Comparison of ENCODE assay signal across 16 mouse cellular contexts in genomic region chr6:21692861-21693350, GRCm38 (mm10).
DNase-seq lines count a peak whose midpoint lies in the region; ATAC-seq and TF ChIP-seq lines count a peak whose summit lies in the region.
"Had no signal": no experiment of that assay in that cellular context is flagged by ENCODE, and none has a peak within 500 bp of the region (broad histone marks: within the 10 kb centered on the region; RNA-seq: fewer than 3 reads in every experiment).

No protein-coding gene starts in this region.

- H3K4me3 ChIP-seq in forebrain, embryonic 13.5 days: no peak overlapping the region
- H3K4me3 ChIP-seq in forebrain, embryonic 11.5 days (ENCODE audit: low read depth, low read length): no peak overlapping the region
- no peak overlapping the region for H3K4me3 ChIP-seq in forebrain, embryonic 15.5 days
- no peak overlapping the region for H3K4me3 ChIP-seq in hindbrain, embryonic 14.5 days (replicated peaks; ENCODE audit: low read length)
- H3K4me3 ChIP-seq: embryonic facial prominence, embryonic 10.5 days; embryonic facial prominence, embryonic 12.5 days had no signal

- no peak for TF ChIP-seq POLR2A in brain, embryonic 14.5 days (IDR thresholded peaks at IDR 0.05; ENCODE audit: borderline replicate concordance, extremely low read depth, insufficient read depth, insufficient read length, poor library complexity, severe bottlenecking)

- H3K4me2 ChIP-seq in forebrain, embryonic 13.5 days: no peak overlapping the region
- H3K4me2 ChIP-seq in forebrain, embryonic 11.5 days (ENCODE audit: low read depth, low read length, severe bottlenecking): no peak overlapping the region
- H3K4me2 ChIP-seq in forebrain, embryonic 15.5 days (replicated peaks): no peak overlapping the region
- H3K4me2 ChIP-seq in hindbrain, embryonic 14.5 days (replicated peaks): no peak overlapping the region
- H3K4me2 ChIP-seq: embryonic facial prominence, embryonic 12.5 days had no signal

- no peaks in the 10 kb centered on the region for H3K9me3 ChIP-seq in forebrain, embryonic 13.5 days (replicated peaks)
- H3K9me3 ChIP-seq in forebrain, embryonic 11.5 days (ENCODE audit: control insufficient read depth, low read length): no peaks in the 10 kb centered on the region
- H3K9me3 ChIP-seq in forebrain, embryonic 15.5 days: no peaks in the 10 kb centered on the region
- H3K9me3 ChIP-seq in hindbrain, embryonic 14.5 days (ENCODE audit: control insufficient read depth, low read length): no peaks in the 10 kb centered on the region
- H3K9me3 ChIP-seq: embryonic facial prominence, embryonic 10.5 days; embryonic facial prominence, embryonic 12.5 days had no signal

- no peak for TF ChIP-seq CTCF in brain, embryonic 14.5 days (IDR thresholded peaks at IDR 0.05; ENCODE audit: borderline replicate concordance, extremely low read depth, insufficient read depth, insufficient read length)

- no peaks in the 10 kb centered on the region for H3K36me3 ChIP-seq in forebrain, embryonic 13.5 days (ENCODE audit: poor library complexity, severe bottlenecking)
- no peaks in the 10 kb centered on the region for H3K36me3 ChIP-seq in forebrain, embryonic 11.5 days (ENCODE audit: control insufficient read depth, insufficient read depth, low read length)
- no peaks in the 10 kb centered on the region for H3K36me3 ChIP-seq in forebrain, embryonic 15.5 days
- no peaks in the 10 kb centered on the region for H3K36me3 ChIP-seq in hindbrain, embryonic 14.5 days (replicated peaks; ENCODE audit: control insufficient read depth, insufficient read depth)
- H3K36me3 ChIP-seq: embryonic facial prominence, embryonic 10.5 days; embryonic facial prominence, embryonic 12.5 days had no signal

- no peak overlapping the region for H3K9ac ChIP-seq in forebrain, embryonic 13.5 days
- no peak overlapping the region for H3K9ac ChIP-seq in forebrain, embryonic 11.5 days (ENCODE audit: low read length)
- H3K9ac ChIP-seq in forebrain, embryonic 15.5 days (replicated peaks): no peak overlapping the region
- H3K9ac ChIP-seq in hindbrain, embryonic 14.5 days: no peak overlapping the region
- H3K9ac ChIP-seq: embryonic facial prominence, embryonic 12.5 days had no signal

- peaks cover 5% of the 10 kb centered on the region; the same call in 1 of the 2 replicates for H3K4me1 ChIP-seq in forebrain, embryonic 13.5 days
- no peaks in the 10 kb centered on the region for H3K4me1 ChIP-seq in forebrain, embryonic 11.5 days (replicated peaks; ENCODE audit: control insufficient read depth, insufficient read depth, low read length)
- H3K4me1 ChIP-seq in forebrain, embryonic 15.5 days: peaks cover 3% of the 10 kb centered on the region; the same call in 1 of the 2 replicates
- H3K4me1 ChIP-seq in hindbrain, embryonic 14.5 days (replicated peaks; ENCODE audit: control insufficient read depth, insufficient read depth, low read length): no peaks in the 10 kb centered on the region
- H3K4me1 ChIP-seq: embryonic facial prominence, embryonic 10.5 days; embryonic facial prominence, embryonic 12.5 days had no signal

- ATAC-seq in forebrain, embryonic 13.5 days: peak; percentile 53; the same call in 1 of the 2 replicates
- no peak for ATAC-seq in forebrain, embryonic 11.5 days (replicated peaks; ENCODE audit: low FRiP score)
- peak; percentile 41; the same call in 1 of the 2 replicates for ATAC-seq in forebrain, embryonic 15.5 days (replicated peaks)
- no peak for ATAC-seq in hindbrain, embryonic 14.5 days (ENCODE audit: low FRiP score)

- H3K27me3 ChIP-seq in forebrain, embryonic 13.5 days: no peaks in the 10 kb centered on the region
- H3K27me3 ChIP-seq in forebrain, embryonic 11.5 days (ENCODE audit: control insufficient read depth, insufficient read depth, low read length): no peaks in the 10 kb centered on the region
- H3K27me3 ChIP-seq in forebrain, embryonic 15.5 days: no peaks in the 10 kb centered on the region
- H3K27me3 ChIP-seq in hindbrain, embryonic 14.5 days (ENCODE audit: control insufficient read depth, insufficient read depth, low read length): no peaks in the 10 kb centered on the region
- H3K27me3 ChIP-seq: embryonic facial prominence, embryonic 12.5 days had no signal

- 36% methylated on average over 3 of the region's 3 CpGs for WGBS in forebrain, embryonic 13.5 days
- 65% methylated on average over 3 of the region's 3 CpGs for WGBS in forebrain, embryonic 11.5 days
- 21% methylated on average over 3 of the region's 3 CpGs for WGBS in forebrain, embryonic 15.5 days
- 74% methylated on average over 3 of the region's 3 CpGs for WGBS in hindbrain, embryonic 14.5 days

- H3K27ac ChIP-seq in forebrain, embryonic 13.5 days: no peak overlapping the region
- no peak overlapping the region for H3K27ac ChIP-seq in forebrain, embryonic 11.5 days (ENCODE audit: low read depth, low read length)
- no peak overlapping the region for H3K27ac ChIP-seq in forebrain, embryonic 15.5 days (replicated peaks)
- H3K27ac ChIP-seq in hindbrain, embryonic 14.5 days: no peak overlapping the region
- H3K27ac ChIP-seq: embryonic facial prominence, embryonic 10.5 days; embryonic facial prominence, embryonic 12.5 days had no signal

- no peak for DNase-seq in forebrain, embryonic 11.5 days (ENCODE audit: low spot score)
- DNase-seq in brain, embryonic 14.5 days (ENCODE audit: low read depth): peak; percentile 75
- no peak for DNase-seq in cerebellum, adult 11-12 months
- no peak for DNase-seq in hindbrain, embryonic 14.5 days (ENCODE audit: low spot score)
- DNase-seq: adrenal gland, adult 2 months; adrenal gland, postnatal 14 days; adrenal gland, postnatal 36 days; cerebellum, adult 11 months; cerebellum, adult 2 months; cerebellum, adult 9-10 months; cerebellum, postnatal 10 days; cerebellum, postnatal 25 days had no signal

Comparison
In these comparisons a context has a peak if more than half of its experiments do, and no peak if none do; other contexts are left out.
1. ATAC-seq: peak in forebrain, embryonic 13.5 days (single experiment) and forebrain, embryonic 15.5 days (single experiment); none in forebrain, embryonic 11.5 days (single experiment) and hindbrain, embryonic 14.5 days (single experiment).